Mouse (Mus musculus) hindbrain, embryonic 14.5 days (tissue): ENCODE results near the gene Gm4131. TPM values are rescaled to one million over a fixed set of nuclear protein-coding genes. Genes with fewer than 3 reads are reported as not detected.
A peak's percentile ranks its signal among the peaks of the same experiment; 100 is the strongest.

Experiments
- ATAC-seq: fragments of 200-750 bp; cut with Nextera tagmentation; 2 replicates; pipeline ENCODE4 v1.8.0; 2017; ENCODE audit warnings: moderate number of reproducible peaks, mild to moderate bottlenecking, moderate TSS enrichment, moderate library complexity; ENCODE audit not compliant: low FRiP score
- DNase-seq: peaks from one replicate; pipeline ENCODE4 v3.0.0-alpha.2; 2015; ENCODE audit warnings: low spot score
- H3K27ac ChIP-seq: fragments of 300-500 bp; sonication (generic); 2 replicates; pipeline ENCODE4 v1.5.1; 2014; ENCODE audit warnings: mild to moderate bottlenecking, moderate library complexity
- H3K27me3 ChIP-seq: fragments of 300-500 bp; sonication (generic); 2 replicates; pipeline ENCODE4 v1.6.1; 2014; ENCODE audit warnings: mild to moderate bottlenecking, low read length, mixed read lengths; ENCODE audit not compliant: control insufficient read depth, insufficient read depth
- H3K36me3 ChIP-seq: fragments of 300-500 bp; sonication (generic); replicated peaks from 2 replicates; pipeline ENCODE4 v1.6.1; 2014; ENCODE audit not compliant: control insufficient read depth, insufficient read depth
- H3K4me1 ChIP-seq: fragments of 300-500 bp; sonication (generic); replicated peaks from 2 replicates; pipeline ENCODE4 v1.6.1; 2014; ENCODE audit warnings: antibody characterized with exemption, low read length, mixed read lengths; ENCODE audit not compliant: control insufficient read depth, insufficient read depth
- H3K4me2 ChIP-seq: fragments of 300-500 bp; sonication (generic); replicated peaks from 2 replicates; pipeline ENCODE4 v1.6.1; 2014; ENCODE audit warnings: mild to moderate bottlenecking, moderate library complexity
- H3K4me3 ChIP-seq: fragments of 300-500 bp; sonication (generic); replicated peaks from 2 replicates; pipeline ENCODE4 v1.5.1; 2014; ENCODE audit warnings: mild to moderate bottlenecking, low read length
- H3K9ac ChIP-seq: fragments of 300-500 bp; sonication (generic); 2 replicates; pipeline ENCODE4 v1.6.1; 2014
- H3K9me3 ChIP-seq: fragments of 300-500 bp; sonication (generic); 2 replicates; pipeline ENCODE4 v1.6.1; 2016; ENCODE audit warnings: low read length; ENCODE audit not compliant: control insufficient read depth
- WGBS: fragments of 180-500 bp; shearing (Covaris S2); extraction: QIAGEN DNeasy Blood & Tissue Kit; methylation state at CpG from one replicate; pipeline ENCODE4 v1.1.7; 2014; 5-methylcytosine and 5-hydroxymethylcytosine counted together
- polyA plus RNA-seq: library from polyadenylated mRNA; unstranded; fragments of >200 nt; fragmentation: Nextera tagmentation; extraction: Ambion mirVana; gene quantifications from 2 replicates; pipeline ENCODE4 v1.2.1, GENCODE M21; 2014

The Gm4131 gene
- polyA plus RNA-seq, 1 experiment from 2014 or later: 0.17 TPM

DNA sequence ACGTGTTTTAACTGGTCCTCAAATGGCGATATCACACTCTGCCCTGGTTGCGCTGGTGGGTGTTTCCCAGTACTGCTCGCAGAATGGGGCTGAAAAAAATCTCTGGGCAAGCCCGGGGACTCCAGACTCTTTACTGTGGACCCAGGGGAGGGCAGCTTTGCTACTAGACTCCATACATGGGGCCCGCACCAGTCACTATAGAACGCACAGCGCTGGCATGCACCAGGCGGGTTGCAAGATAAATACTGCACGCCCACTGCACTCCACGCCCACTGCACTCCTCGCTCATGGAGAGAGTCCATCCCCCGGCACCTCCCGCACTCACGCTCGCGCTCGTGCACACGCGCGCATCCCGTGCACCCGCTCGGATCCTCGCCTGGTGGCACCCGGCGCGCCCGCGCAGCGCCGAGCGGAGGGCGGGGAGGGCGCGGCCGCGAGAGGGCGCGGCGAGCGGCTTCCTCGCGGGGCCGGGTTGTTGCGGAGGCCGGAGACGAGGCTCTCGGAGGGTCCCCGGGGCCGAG is 11.4 kb downstream of the Gm4131 start, which contains the start of gene Fam124a:
Gene Fam124a, plus strand, starts transcription at position 429 of the 521 bp plus-strand sequence.
- peak; percentile 94 for ATAC-seq
- peak within 1 kb of the TSS; percentile 76 for H3K4me3 ChIP-seq
- no peaks in the 10 kb centered on the region for H3K9me3 ChIP-seq
- WGBS: under 1% methylated on average over 49 of the region's 51 CpGs
- H3K4me1 ChIP-seq: peaks cover 22% of the 10 kb centered on the region
- H3K27ac ChIP-seq: peak within 1 kb of the TSS; percentile 77
- 0 out of 2 replicates have a peak, but pooled peaks cover 5% of the 10 kb centered on the region for H3K27me3 ChIP-seq
- H3K4me2 ChIP-seq: peak within 1 kb of the TSS; percentile 77
- H3K9ac ChIP-seq: peak within 1 kb of the TSS; percentile 85
- DNase-seq: peak; percentile 94
- H3K36me3 ChIP-seq: no peaks in the 10 kb centered on the region

DNA sequence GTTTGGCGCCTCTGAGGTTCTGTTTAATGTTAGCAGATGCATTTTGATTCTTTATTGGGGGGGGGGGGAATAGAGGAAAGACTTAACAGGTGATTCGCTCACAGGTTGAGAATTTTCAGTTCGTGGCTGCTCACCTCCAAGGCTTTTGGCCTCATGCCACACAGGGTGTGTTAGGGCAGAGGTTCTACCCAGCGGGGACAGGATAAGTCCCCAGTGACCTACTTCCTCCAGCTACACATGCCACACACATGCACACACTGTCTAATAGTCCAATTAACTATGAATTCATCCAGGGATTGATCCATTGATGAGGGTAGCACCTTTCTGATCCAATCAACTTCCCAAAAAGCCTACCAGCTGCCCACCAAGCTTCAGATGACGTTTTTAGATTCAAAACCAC is 12.9 kb downstream of the Gm4131 start:
- Histone ChIP-seq H3K4me1 (peaks cover 18% of the 10 kb centered on the region), H3K36me3 (no peaks in the 10 kb centered on the region), H3K4me2 (no peak overlapping the region), H3K9me3 (no peaks in the 10 kb centered on the region), H3K27me3 (0 out of 2 replicates have a peak, but pooled peaks cover 5% of the 10 kb centered on the region), H3K27ac (no peak overlapping the region), H3K9ac (no peak overlapping the region), H3K4me3 (no peak overlapping the region)
- 83% methylated on average over 5 of the region's 5 CpGs for WGBS
- ATAC-seq (no peak), DNase-seq (no peak)

DNA sequence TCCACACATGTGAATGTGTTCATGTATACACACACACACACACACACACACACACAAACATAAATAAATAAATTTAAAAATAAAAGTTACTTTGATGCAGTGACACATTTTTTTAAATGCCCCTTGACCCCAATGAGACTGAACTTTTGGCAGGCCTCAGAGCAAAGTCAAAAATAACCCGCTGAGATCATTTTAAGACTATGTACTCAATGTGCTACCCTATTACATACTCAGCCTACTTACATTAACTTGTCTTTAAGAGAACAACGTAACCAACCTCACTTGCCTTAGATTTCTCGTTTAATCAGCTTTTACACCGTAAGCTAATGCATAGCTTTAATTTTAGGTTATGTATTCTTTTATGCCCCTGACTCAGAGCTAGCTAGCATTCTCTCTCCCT is 13.9 kb downstream of the Gm4131 start:
- 95% methylated on average over 4 of the region's 4 CpGs for WGBS
- no peak for DNase-seq

DNA sequence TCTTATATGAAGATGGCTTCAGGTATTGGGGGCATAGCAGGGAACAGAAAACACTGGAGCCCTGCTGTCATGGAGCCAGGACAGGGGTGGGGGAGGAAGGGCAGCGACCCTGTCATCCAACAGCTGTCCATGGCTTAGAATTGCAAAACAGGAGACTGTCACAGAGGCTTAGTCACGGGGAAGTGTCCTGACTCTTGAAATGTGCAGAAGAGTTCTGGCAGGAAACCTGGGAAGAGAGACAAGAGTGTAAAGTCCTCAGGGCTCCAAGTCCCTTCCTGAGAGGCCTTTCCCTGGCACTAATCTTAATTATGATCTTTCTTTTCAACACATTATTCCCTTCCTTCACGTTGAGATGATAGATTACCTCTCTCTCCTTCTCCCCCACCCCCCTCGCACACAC is 16.6 kb downstream of the Gm4131 start:
- Histone ChIP-seq H3K4me3 (no peak overlapping the region), H3K27ac (no peak overlapping the region), H3K4me1 (no peaks in the 10 kb centered on the region), H3K9ac (no peak overlapping the region), H3K27me3 (0 out of 2 replicates have a peak, but pooled peaks cover 5% of the 10 kb centered on the region), H3K4me2 (no peak overlapping the region), H3K9me3 (no peaks in the 10 kb centered on the region), H3K36me3 (no peaks in the 10 kb centered on the region)
- DNase-seq: no peak
- ATAC-seq: no peak
- WGBS: 30% methylated on average over 4 of the region's 4 CpGs

More for the DNA sequence above, 13.9 kb downstream of the Gm4131 start:
- H3K4me3 ChIP-seq: no peak overlapping the region
- no peak overlapping the region for H3K4me2 ChIP-seq
- H3K9me3 ChIP-seq: no peaks in the 10 kb centered on the region
- H3K36me3 ChIP-seq: no peaks in the 10 kb centered on the region
- no peak overlapping the region for H3K27ac ChIP-seq
- 0 out of 2 replicates have a peak, but pooled peaks cover 5% of the 10 kb centered on the region for H3K27me3 ChIP-seq
- no peak overlapping the region for H3K9ac ChIP-seq
- ATAC-seq: no peak
- H3K4me1 ChIP-seq: peaks cover 17% of the 10 kb centered on the region

DNA sequence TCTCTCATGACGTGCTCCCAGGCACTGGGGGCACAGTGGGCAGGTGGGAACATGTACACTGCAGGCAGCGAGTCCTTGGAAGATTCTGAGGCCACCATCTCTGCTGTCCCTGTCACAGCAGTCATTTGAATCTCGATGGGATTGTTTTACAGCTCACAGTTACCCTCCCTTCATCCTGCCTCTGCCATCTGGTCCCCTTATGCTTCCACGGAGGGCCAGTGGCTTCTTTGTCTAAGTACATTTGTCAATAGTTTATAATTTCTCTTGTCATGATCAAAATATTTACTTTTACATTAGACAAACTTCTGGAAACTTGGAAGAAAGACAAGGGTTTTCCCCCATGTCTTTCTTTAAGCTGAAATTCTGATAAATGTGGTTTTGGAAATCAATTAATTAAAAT is 20.0 kb downstream of the Gm4131 start:
- Histone ChIP-seq H3K36me3 (no peaks in the 10 kb centered on the region), H3K9me3 (no peaks in the 10 kb centered on the region), H3K4me1 (no peaks in the 10 kb centered on the region), H3K9ac (no peak overlapping the region), H3K27ac (no peak overlapping the region), H3K4me3 (no peak overlapping the region), H3K27me3 (no peaks in the 10 kb centered on the region), H3K4me2 (no peak overlapping the region)
- no peak for ATAC-seq
- 42% methylated on average over 4 of the region's 4 CpGs for WGBS
- DNase-seq: no peak

DNA sequence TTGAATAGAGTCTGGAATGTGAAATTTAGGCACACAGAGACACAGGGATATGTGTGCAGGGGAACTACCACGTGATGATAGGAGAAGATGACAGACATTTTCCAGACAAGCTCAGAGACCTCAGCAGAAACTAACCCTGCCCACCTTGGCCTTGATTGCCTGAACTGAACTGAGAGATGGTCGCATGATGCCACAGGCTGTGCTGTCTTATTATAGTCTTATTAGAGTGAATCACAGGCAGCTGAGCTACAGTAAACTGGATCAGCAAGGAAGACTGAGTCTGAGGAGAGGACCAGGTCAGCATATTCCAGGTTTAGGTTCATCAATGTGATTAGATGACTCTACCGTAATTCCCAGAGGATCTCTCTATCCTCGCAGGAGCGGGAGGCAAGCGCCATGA is 20.4 kb downstream of the Gm4131 start:
- no peaks in the 10 kb centered on the region for H3K4me1 ChIP-seq
- 82% methylated on average over 6 of the region's 6 CpGs for WGBS
- H3K4me3 ChIP-seq: no peak overlapping the region
- DNase-seq (no peak), ATAC-seq (no peak)
- H3K27me3 ChIP-seq: no peaks in the 10 kb centered on the region
- no peak overlapping the region for H3K4me2 ChIP-seq
- no peak overlapping the region for H3K27ac ChIP-seq
- no peak overlapping the region for H3K9ac ChIP-seq
- no peaks in the 10 kb centered on the region for H3K9me3 ChIP-seq
- no peaks in the 10 kb centered on the region for H3K36me3 ChIP-seq

DNA sequence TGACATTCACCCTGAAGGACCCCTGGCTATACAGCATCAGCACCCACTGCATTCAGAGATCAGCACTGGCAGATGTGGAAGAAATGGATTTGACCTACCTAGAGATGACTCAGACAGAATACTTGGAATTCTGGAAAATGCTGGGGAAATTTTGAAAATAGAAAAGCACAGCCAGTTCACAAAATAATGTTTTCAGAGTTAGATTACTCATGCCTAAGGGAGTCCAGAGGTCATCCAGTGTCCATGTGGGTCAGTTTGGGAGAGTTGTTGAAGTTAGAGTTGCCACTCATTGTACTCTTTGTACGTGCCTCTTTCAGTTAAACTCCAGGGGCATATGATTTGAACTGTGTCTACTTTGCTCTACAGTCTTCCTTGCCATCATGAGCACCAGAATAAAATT is 25.0 kb downstream of the Gm4131 start:
- WGBS: 75% methylated on average over 1 of the region's 1 CpGs
- DNase-seq: no peak
- Histone ChIP-seq H3K36me3 (no peaks in the 10 kb centered on the region), H3K9me3 (no peaks in the 10 kb centered on the region), H3K27me3 (no peaks in the 10 kb centered on the region), H3K4me3 (no peak overlapping the region), H3K4me2 (no peak overlapping the region), H3K9ac (no peak overlapping the region), H3K27ac (no peak overlapping the region), H3K4me1 (no peaks in the 10 kb centered on the region)
- no peak for ATAC-seq

DNA sequence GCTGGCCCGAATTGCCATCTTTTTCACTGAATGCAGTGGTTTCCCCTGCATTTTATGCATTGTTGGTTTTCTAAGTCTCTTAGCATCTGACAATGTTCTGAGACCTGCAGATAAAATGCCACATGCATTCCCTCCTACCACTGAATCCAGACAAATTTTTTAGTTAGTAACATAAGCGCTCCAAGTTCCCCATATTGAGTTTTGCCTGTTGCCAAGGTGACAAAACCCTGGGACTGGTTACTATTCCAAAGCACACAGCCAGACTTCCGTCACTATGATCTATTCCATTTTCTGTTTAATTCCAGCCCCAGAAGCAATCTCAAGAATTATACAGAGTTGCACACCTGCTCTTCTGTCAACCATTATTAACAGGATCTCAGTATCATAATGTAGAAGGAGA is 26.9 kb downstream of the Gm4131 start:
- Histone ChIP-seq H3K4me1 (no peaks in the 10 kb centered on the region), H3K36me3 (no peaks in the 10 kb centered on the region), H3K27ac (no peak overlapping the region), H3K9ac (no peak overlapping the region), H3K4me3 (no peak overlapping the region), H3K9me3 (no peaks in the 10 kb centered on the region), H3K4me2 (no peak overlapping the region), H3K27me3 (no peaks in the 10 kb centered on the region)
- 75% methylated on average over 3 of the region's 3 CpGs for WGBS
- DNase-seq (no peak), ATAC-seq (no peak)

DNA sequence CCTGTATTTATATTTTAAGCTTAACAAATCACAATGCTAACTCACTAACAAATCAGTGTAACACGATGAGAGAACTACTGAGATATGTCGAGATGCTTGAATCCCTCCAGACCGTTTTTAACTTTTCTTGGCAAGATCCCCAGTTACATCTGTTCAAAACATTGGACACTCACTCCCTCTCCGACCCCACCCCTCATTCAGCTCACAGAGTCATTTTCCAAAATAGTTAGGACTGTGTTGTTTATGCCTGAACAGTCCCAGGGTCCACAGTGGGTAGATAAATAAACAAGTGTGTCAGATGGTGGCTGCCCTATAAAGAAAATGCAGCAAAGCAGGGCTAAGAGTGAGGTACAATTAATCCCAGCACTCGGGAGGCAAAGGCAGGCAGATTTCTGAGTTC is 29.7 kb downstream of the Gm4131 start:
- ATAC-seq: no peak
- Histone ChIP-seq H3K36me3 (no peaks in the 10 kb centered on the region), H3K9me3 (no peaks in the 10 kb centered on the region), H3K4me2 (no peak overlapping the region), H3K9ac (no peak overlapping the region), H3K27me3 (no peaks in the 10 kb centered on the region), H3K4me1 (no peaks in the 10 kb centered on the region), H3K4me3 (no peak overlapping the region), H3K27ac (no peak overlapping the region)
- DNase-seq: no peak
- 76% methylated on average over 5 of the region's 5 CpGs for WGBS

DNA sequence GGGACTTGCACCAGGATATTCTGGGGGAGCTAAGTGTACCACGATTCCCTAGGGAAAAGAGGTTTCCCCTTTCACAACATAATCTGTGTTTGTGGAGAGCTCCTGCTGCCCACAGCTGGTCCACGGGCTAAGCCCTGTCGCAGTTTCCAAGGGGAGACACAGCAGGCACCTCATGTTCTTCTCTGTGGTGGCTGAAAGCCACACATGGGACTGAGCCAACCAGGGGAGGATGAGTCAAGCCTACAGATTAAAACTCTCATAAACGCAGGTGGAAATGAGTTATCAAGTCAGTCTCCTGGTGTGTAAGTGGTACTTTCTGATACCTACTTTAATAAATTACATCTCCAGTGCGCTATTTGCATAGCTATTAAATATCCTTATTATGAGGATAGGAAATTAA is 30.6 kb downstream of the Gm4131 start:
- ATAC-seq (no peak), DNase-seq (no peak)
- Histone ChIP-seq H3K36me3 (no peaks in the 10 kb centered on the region), H3K9me3 (no peaks in the 10 kb centered on the region), H3K9ac (no peak overlapping the region), H3K4me2 (no peak overlapping the region), H3K27me3 (no peaks in the 10 kb centered on the region), H3K27ac (no peak overlapping the region), H3K4me1 (no peaks in the 10 kb centered on the region), H3K4me3 (no peak overlapping the region)
- 57% methylated on average over 5 of the region's 5 CpGs for WGBS
